Mouse (Mus musculus) kidney, embryonic 15.5 days (tissue): ENCODE measurements around the gene Clca1. TPM values are rescaled to one million over a fixed set of nuclear protein-coding genes. Genes with fewer than 3 reads are reported as not detected.

Experiments
- ATAC-seq: fragments of 200-750 bp; cut with Nextera tagmentation; replicated peaks from 2 replicates; pipeline ENCODE4 v1.8.0; 2017; ENCODE audit warnings: moderate TSS enrichment; ENCODE audit not compliant: low FRiP score
- H3K27ac ChIP-seq: fragments of 300-500 bp; sonication (generic); 2 replicates; pipeline ENCODE4 v1.5.1; 2015; ENCODE audit warnings: mild to moderate bottlenecking, inconsistent platforms
- H3K27me3 ChIP-seq: fragments of 300-500 bp; sonication (generic); 2 replicates; pipeline ENCODE4 v1.6.1; 2015; ENCODE audit warnings: inconsistent platforms
- H3K36me3 ChIP-seq: fragments of 300-500 bp; sonication (generic); 2 replicates; pipeline ENCODE4 v1.6.1; 2015; ENCODE audit warnings: inconsistent platforms
- H3K4me1 ChIP-seq: fragments of 300-500 bp; sonication (generic); 2 replicates; pipeline ENCODE4 v1.6.1; 2015; ENCODE audit warnings: inconsistent platforms
- H3K4me2 ChIP-seq: fragments of 300-500 bp; sonication (generic); 2 replicates; pipeline ENCODE4 v1.6.1; 2015; ENCODE audit warnings: moderate library complexity, mild to moderate bottlenecking, inconsistent platforms
- H3K4me3 ChIP-seq: fragments of 300-500 bp; sonication (generic); replicated peaks from 2 replicates; pipeline ENCODE4 v1.5.1; 2015; ENCODE audit warnings: mild to moderate bottlenecking, inconsistent platforms
- H3K9ac ChIP-seq: fragments of 300-500 bp; sonication (generic); 2 replicates; pipeline ENCODE4 v1.6.1; 2015; ENCODE audit warnings: mild to moderate bottlenecking, inconsistent platforms
- H3K9me3 ChIP-seq: fragments of 300-500 bp; sonication (generic); replicated peaks from 2 replicates; pipeline ENCODE4 v1.6.1; 2016; ENCODE audit warnings: inconsistent platforms
- WGBS: fragments of 180-500 bp; shearing (Covaris S2); methylation state at CpG from one replicate; pipeline ENCODE4 v1.1.7; 2015; ENCODE audit warnings: mixed read lengths; 5-methylcytosine and 5-hydroxymethylcytosine counted together
- polyA plus RNA-seq: library from polyadenylated mRNA; unstranded; fragments of >200 nt; fragmentation: Nextera tagmentation; extraction: Ambion mirVana; gene quantifications from 2 replicates; pipeline ENCODE4 v1.2.1, GENCODE M21; 2015

Clca1 gene
- polyA plus RNA-seq, 1 experiment from 2014 or later: 0.53 TPM

GRCm38 (mm10) chr3:144993055-144993454 lies 39.5 kb downstream of the Clca1 start:
- 82% methylated on average over 5 of the region's 5 CpGs for WGBS
- Histone ChIP-seq H3K9ac (no peak overlapping the region), H3K9me3 (no peaks in the 10 kb centered on the region), H3K4me3 (no peak overlapping the region), H3K27ac (no peak overlapping the region), H3K36me3 (no peaks in the 10 kb centered on the region), H3K4me1 (no peaks in the 10 kb centered on the region), H3K4me2 (no peak overlapping the region), H3K27me3 (no peaks in the 10 kb centered on the region)
- no peak for ATAC-seq

GRCm38 (mm10) chr3:144992618-144993017 lies 40.0 kb downstream of the Clca1 start:
- Histone ChIP-seq H3K4me1 (no peaks in the 10 kb centered on the region), H3K9me3 (no peaks in the 10 kb centered on the region), H3K4me2 (no peak overlapping the region), H3K27ac (no peak overlapping the region), H3K27me3 (no peaks in the 10 kb centered on the region), H3K36me3 (no peaks in the 10 kb centered on the region), H3K4me3 (no peak overlapping the region), H3K9ac (no peak overlapping the region)
- no peak for ATAC-seq

GRCm38 (mm10) chr3:144985890-144986289 lies 46.7 kb downstream of the Clca1 start:
- WGBS: 74% methylated on average over 5 of the region's 5 CpGs
- Histone ChIP-seq H3K27me3 (no peaks in the 10 kb centered on the region), H3K4me1 (no peaks in the 10 kb centered on the region)

GRCm38 (mm10) chr3:144980551-144980950 lies 52.0 kb downstream of the Clca1 start:
- 85% methylated on average over 6 of the region's 6 CpGs for WGBS

More at GRCm38 (mm10) chr3:144985890-144986289, 46.7 kb downstream of the Clca1 start:
- Histone ChIP-seq H3K4me3 (no peak overlapping the region), H3K9me3 (no peaks in the 10 kb centered on the region), H3K27ac (no peak overlapping the region), H3K9ac (no peak overlapping the region), H3K36me3 (no peaks in the 10 kb centered on the region), H3K4me2 (no peak overlapping the region)
- no peak for ATAC-seq

GRCm38 (mm10) chr3:144977631-144978030 lies 54.9 kb downstream of the Clca1 start:
- Histone ChIP-seq H3K4me1 (no peaks in the 10 kb centered on the region), H3K4me3 (no peak overlapping the region), H3K9me3 (no peaks in the 10 kb centered on the region), H3K27ac (no peak overlapping the region), H3K9ac (no peak overlapping the region), H3K4me2 (no peak overlapping the region), H3K36me3 (no peaks in the 10 kb centered on the region), H3K27me3 (no peaks in the 10 kb centered on the region)
- ATAC-seq: no peak
- WGBS: 50% methylated on average over 4 of the region's 4 CpGs

More at GRCm38 (mm10) chr3:144980551-144980950, 52.0 kb downstream of the Clca1 start:
- Histone ChIP-seq H3K4me2 (no peak overlapping the region), H3K27me3 (no peaks in the 10 kb centered on the region), H3K4me3 (no peak overlapping the region), H3K9ac (no peak overlapping the region), H3K4me1 (no peaks in the 10 kb centered on the region), H3K36me3 (no peaks in the 10 kb centered on the region), H3K9me3 (no peaks in the 10 kb centered on the region), H3K27ac (no peak overlapping the region)
- no peak for ATAC-seq

- no peaks in the 10 kb centered on the region for H3K27me3 ChIP-seq
- no peak overlapping the region for H3K27ac ChIP-seq
- H3K9me3 ChIP-seq: no peaks in the 10 kb centered on the region
- WGBS: 89% methylated on average over 1 of the region's 1 CpGs
- no peak for ATAC-seq
- no peak overlapping the region for H3K9ac ChIP-seq
- no peak overlapping the region for H3K4me2 ChIP-seq
- H3K4me1 ChIP-seq: no peaks in the 10 kb centered on the region
- no peak overlapping the region for H3K4me3 ChIP-seq
- no peaks in the 10 kb centered on the region for H3K36me3 ChIP-seq
Measured at GRCm38 (mm10) chr3:144976091-144976490, 56.5 kb downstream of the Clca1 start.

- Histone ChIP-seq H3K9ac (no peak within 1 kb of the TSS), H3K36me3 (no peaks in the 10 kb centered on the region), H3K4me1 (no peaks in the 10 kb centered on the region), H3K4me3 (no peak within 1 kb of the TSS), H3K27me3 (no peaks in the 10 kb centered on the region), H3K4me2 (no peak within 1 kb of the TSS), H3K9me3 (no peaks in the 10 kb centered on the region), H3K27ac (no peak within 1 kb of the TSS)
- ATAC-seq: no peak
Measured at GRCm38 (mm10) chr3:144974945-144975344, 57.6 kb downstream of the Clca1 start, which contains the start of gene Clca4a. Gene Clca4a, minus strand, starts transcription at chr3:144975045.

- Histone ChIP-seq H3K4me1 (no peaks in the 10 kb centered on the region), H3K4me3 (no peak overlapping the region)
- ATAC-seq: no peak
Measured at GRCm38 (mm10) chr3:144971553-144972270, 60.9 kb downstream of the Clca1 start.

GRCm38 (mm10) chr3:144969755-144970154 lies 62.8 kb downstream of the Clca1 start:
- no peak overlapping the region for H3K4me2 ChIP-seq
- H3K4me1 ChIP-seq: no peaks in the 10 kb centered on the region
- no peaks in the 10 kb centered on the region for H3K36me3 ChIP-seq
- WGBS: 76% methylated on average over 1 of the region's 1 CpGs
- no peak overlapping the region for H3K4me3 ChIP-seq
- no peak for ATAC-seq
- H3K9ac ChIP-seq: no peak overlapping the region
- no peaks in the 10 kb centered on the region for H3K27me3 ChIP-seq
- no peaks in the 10 kb centered on the region for H3K9me3 ChIP-seq
- no peak overlapping the region for H3K27ac ChIP-seq

More at GRCm38 (mm10) chr3:144971553-144972270, 60.9 kb downstream of the Clca1 start:
- WGBS: 76% methylated on average over 9 of the region's 9 CpGs
- Histone ChIP-seq H3K9me3 (no peaks in the 10 kb centered on the region), H3K4me2 (no peak overlapping the region), H3K27me3 (no peaks in the 10 kb centered on the region), H3K9ac (no peak overlapping the region), H3K36me3 (no peaks in the 10 kb centered on the region), H3K27ac (no peak overlapping the region)

- no peaks in the 10 kb centered on the region for H3K9me3 ChIP-seq
- H3K9ac ChIP-seq: no peak overlapping the region
- H3K27me3 ChIP-seq: no peaks in the 10 kb centered on the region
- no peak overlapping the region for H3K4me2 ChIP-seq
- 30% methylated on average over 4 of the region's 4 CpGs for WGBS
- no peak overlapping the region for H3K4me3 ChIP-seq
- no peak for ATAC-seq
- H3K4me1 ChIP-seq: no peaks in the 10 kb centered on the region
- H3K36me3 ChIP-seq: no peaks in the 10 kb centered on the region
- H3K27ac ChIP-seq: no peak overlapping the region
Measured at GRCm38 (mm10) chr3:144966074-144966473, 66.5 kb downstream of the Clca1 start.

Other genes with a start within 250 kb of the Clca1 start
- 0.38 and 0.41 TPM in 2 replicates for gene Clca3a2, start 213.3 kb downstream of the Clca1 start, polyA plus RNA-seq
- 0.04 and 0.14 TPM in 2 replicates for gene Clca3b, start 183.4 kb downstream of the Clca1 start, polyA plus RNA-seq
- not detected in 2 replicates for gene Clca4b, start 100.2 kb downstream of the Clca1 start, polyA plus RNA-seq
- gene Clca4a, start 57.7 kb downstream of the Clca1 start, polyA plus RNA-seq: not detected in 2 replicates
- gene Clca2, start 66.7 kb upstream of the Clca1 start, polyA plus RNA-seq: 0.32 and 0.41 TPM in 2 replicates
- gene Odf2l, start 85.8 kb upstream of the Clca1 start, polyA plus RNA-seq: 17.5 and 18.7 TPM in 2 replicates